Mouse (Mus musculus) intestine, embryonic 16.5 days (tissue): ENCODE measurements around the gene Chrdl2. TPM values are rescaled to one million over a fixed set of nuclear protein-coding genes. Genes with fewer than 3 reads are reported as not detected.

Experiments
- ATAC-seq: fragments of 200-750 bp; cut with Nextera tagmentation; 2 replicates; pipeline ENCODE4 v1.8.0; 2017; ENCODE audit warnings: moderate TSS enrichment, moderate library complexity
- H3K27ac ChIP-seq: fragments of 300-500 bp; sonication (generic); 2 replicates; pipeline ENCODE4 v1.5.1; 2014; ENCODE audit warnings: mild to moderate bottlenecking, low read length
- H3K27me3 ChIP-seq: fragments of 300-500 bp; sonication (generic); replicated peaks from 2 replicates; pipeline ENCODE4 v1.6.1; 2014; ENCODE audit warnings: low read length, control low read depth, mixed read lengths; ENCODE audit not compliant: control insufficient read depth, insufficient read depth
- H3K36me3 ChIP-seq: fragments of 300-500 bp; sonication (generic); 2 replicates; pipeline ENCODE4 v1.6.1; 2014; ENCODE audit warnings: low read length, control low read depth; ENCODE audit not compliant: control insufficient read depth, insufficient read depth
- H3K4me1 ChIP-seq: fragments of 300-500 bp; sonication (generic); 2 replicates; pipeline ENCODE4 v1.6.1; 2014; ENCODE audit warnings: low read length, control low read depth, mixed read lengths; ENCODE audit not compliant: control insufficient read depth, insufficient read depth
- H3K4me2 ChIP-seq: fragments of 300-500 bp; sonication (generic); 2 replicates; pipeline ENCODE4 v1.6.1; 2014; ENCODE audit warnings: low read depth, low read length, control low read depth
- H3K4me3 ChIP-seq: fragments of 300-500 bp; sonication (generic); 2 replicates; pipeline ENCODE4 v1.5.1; 2014; ENCODE audit warnings: mild to moderate bottlenecking, low read length
- H3K9ac ChIP-seq: fragments of 300-500 bp; sonication (generic); 2 replicates; pipeline ENCODE4 v1.6.1; 2014; ENCODE audit warnings: low read depth, low read length
- H3K9me3 ChIP-seq: fragments of 300-500 bp; sonication (generic); 2 replicates; pipeline ENCODE4 v1.6.1; 2016; ENCODE audit warnings: low read length, control low read depth; ENCODE audit not compliant: control insufficient read depth
- WGBS: fragments of 180-500 bp; shearing (Covaris S2); extraction: QIAGEN DNeasy Blood & Tissue Kit; methylation state at CpG from one replicate; pipeline ENCODE4 v1.1.7; 2014; 5-methylcytosine and 5-hydroxymethylcytosine counted together
- polyA plus RNA-seq: library from polyadenylated mRNA; unstranded; fragments of >200 nt; fragmentation: Nextera tagmentation; extraction: Ambion mirVana; gene quantifications from 2 replicates; pipeline ENCODE4 v1.2.1, GENCODE M21; 2015

Gene Chrdl2
- polyA plus RNA-seq, 1 experiment from 2014 or later, result 0.61 TPM

GRCm38 (mm10) chr7:99981311-99981710, 24.7 kb upstream of the Chrdl2 start:
- Histone ChIP-seq H3K4me1 (peaks cover 5% of the 10 kb centered on the region; the same call in 1 of the 2 replicates), H3K27me3 (no peaks in the 10 kb centered on the region), H3K9ac (no peak overlapping the region), H3K4me2 (no peak overlapping the region), H3K9me3 (no peaks in the 10 kb centered on the region), H3K36me3 (no peaks in the 10 kb centered on the region), H3K27ac (no peak overlapping the region), H3K4me3 (no peak overlapping the region)
- no peak for ATAC-seq
- WGBS, result 20% methylated on average over 2 of the region's 2 CpGs

DNA sequence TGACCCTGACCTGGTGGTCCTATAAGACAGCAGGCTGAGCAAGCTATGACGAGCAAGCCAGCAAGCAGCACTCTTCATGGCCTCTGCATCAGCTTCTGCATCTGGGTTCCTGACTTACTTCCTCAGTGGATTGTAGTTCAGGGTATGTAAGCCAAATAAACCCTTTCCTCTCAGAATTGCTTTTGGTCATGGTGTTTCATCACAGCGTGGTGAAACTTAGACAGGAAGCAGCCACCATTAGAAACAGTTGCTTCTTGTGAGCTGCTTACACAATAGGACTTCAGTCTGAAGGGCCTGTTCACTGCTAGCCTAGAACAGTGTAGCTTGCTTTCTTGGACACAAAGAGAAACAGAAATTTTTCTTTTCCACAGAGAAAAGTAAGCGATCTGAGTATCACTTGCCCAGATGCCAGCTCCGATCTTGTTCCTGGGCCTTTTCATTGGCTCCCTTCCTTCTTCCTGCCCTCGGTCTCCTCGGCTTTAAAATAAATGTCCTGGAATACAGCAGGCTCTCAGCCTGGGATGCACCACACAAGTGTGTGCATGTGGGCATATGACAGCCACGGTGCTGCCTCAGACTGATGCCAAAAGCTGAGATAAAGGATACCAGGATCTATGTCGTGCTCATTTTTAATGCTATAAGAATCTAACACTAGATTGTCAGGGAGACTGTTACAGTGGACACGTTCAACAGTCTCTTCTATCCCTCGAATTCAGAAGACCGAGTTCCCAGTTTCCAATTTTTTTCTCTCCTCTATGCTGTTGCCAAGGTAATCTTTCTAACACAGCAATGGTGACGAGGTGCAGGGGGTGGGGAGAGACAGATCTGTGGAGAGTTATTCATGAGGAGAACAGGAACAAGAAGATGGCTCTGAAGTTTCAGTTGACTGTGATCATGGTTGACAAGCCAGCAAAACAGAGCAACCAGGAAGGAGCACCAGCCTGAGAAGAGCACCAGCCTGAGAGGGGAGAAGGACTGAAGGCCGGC, 23.4 kb upstream of the Chrdl2 start:
- Histone ChIP-seq H3K4me3 (no peak overlapping the region), H3K4me2 (no peak overlapping the region), H3K9me3 (no peaks in the 10 kb centered on the region), H3K4me1 (peaks cover 5% of the 10 kb centered on the region; the same call in 1 of the 2 replicates), H3K36me3 (no peaks in the 10 kb centered on the region), H3K9ac (no peak overlapping the region), H3K27me3 (no peaks in the 10 kb centered on the region), H3K27ac (no peak overlapping the region)
- 86% methylated on average over 13 of the region's 13 CpGs for WGBS
- no peak for ATAC-seq

- Histone ChIP-seq H3K27me3 (no peaks in the 10 kb centered on the region), H3K9ac (no peak overlapping the region), H3K4me3 (no peak overlapping the region), H3K9me3 (no peaks in the 10 kb centered on the region), H3K27ac (no peak overlapping the region), H3K4me1 (no peaks in the 10 kb centered on the region), H3K4me2 (no peak overlapping the region), H3K36me3 (no peaks in the 10 kb centered on the region)
- ATAC-seq, result peak; percentile 48; the same call in 1 of the 2 replicates
- WGBS, result 2% methylated on average over 4 of the region's 4 CpGs
These were observed 17.2 kb upstream of the Chrdl2 start for GRCm38 (mm10) chr7:99988725-99989124.

GRCm38 (mm10) chr7:99989844-99990760, 15.9 kb upstream of the Chrdl2 start:
- no peaks in the 10 kb centered on the region for H3K27me3 ChIP-seq
- 66% methylated on average over 15 of the region's 15 CpGs for WGBS
- no peaks in the 10 kb centered on the region for H3K36me3 ChIP-seq
- H3K9me3 ChIP-seq, result no peaks in the 10 kb centered on the region
- H3K4me2 ChIP-seq, result no peak overlapping the region
- no peak for ATAC-seq
- H3K4me1 ChIP-seq, result no peaks in the 10 kb centered on the region
- H3K9ac ChIP-seq, result no peak overlapping the region
- H3K4me3 ChIP-seq, result no peak overlapping the region
- H3K27ac ChIP-seq, result no peak overlapping the region

DNA sequence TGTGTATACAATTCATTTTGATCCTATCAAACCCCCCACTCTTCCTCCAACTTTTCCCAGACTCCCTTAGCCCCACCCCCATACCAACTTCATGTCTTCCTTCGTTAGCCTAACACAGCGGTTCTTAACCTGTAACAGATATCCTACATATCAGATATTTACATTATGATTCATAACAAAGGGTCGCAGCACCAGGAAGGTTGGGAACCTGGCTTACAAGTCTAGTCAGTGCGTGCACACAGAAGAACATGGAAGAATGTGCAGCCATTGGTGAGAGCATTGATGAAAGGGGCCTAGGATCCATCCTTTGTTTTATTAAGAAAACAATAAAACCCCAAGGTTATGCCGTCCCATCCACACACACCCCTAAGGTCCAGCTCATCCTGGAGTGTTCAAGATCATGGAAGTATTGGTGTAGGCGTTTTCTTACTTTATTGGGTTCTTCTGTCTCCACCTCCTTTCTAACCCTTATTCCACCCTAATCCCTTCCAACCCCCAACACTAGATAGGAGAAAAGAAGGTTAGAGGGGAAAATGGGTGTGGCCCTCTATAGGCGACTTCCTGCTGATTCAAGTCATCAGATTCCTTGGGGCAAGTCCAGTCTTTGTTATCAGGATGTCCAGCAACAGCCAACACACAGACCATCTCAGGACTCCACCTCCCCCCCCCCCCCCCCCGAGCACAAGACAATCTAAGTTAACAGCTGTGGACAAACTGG, 14.8 kb upstream of the Chrdl2 start:
- no peak for ATAC-seq
- Histone ChIP-seq H3K9ac (no peak overlapping the region), H3K9me3 (no peaks in the 10 kb centered on the region), H3K4me2 (no peak overlapping the region), H3K4me1 (no peaks in the 10 kb centered on the region), H3K27me3 (no peaks in the 10 kb centered on the region), H3K4me3 (no peak overlapping the region), H3K27ac (no peak overlapping the region), H3K36me3 (no peaks in the 10 kb centered on the region)
- 81% methylated on average over 8 of the region's 8 CpGs for WGBS

DNA sequence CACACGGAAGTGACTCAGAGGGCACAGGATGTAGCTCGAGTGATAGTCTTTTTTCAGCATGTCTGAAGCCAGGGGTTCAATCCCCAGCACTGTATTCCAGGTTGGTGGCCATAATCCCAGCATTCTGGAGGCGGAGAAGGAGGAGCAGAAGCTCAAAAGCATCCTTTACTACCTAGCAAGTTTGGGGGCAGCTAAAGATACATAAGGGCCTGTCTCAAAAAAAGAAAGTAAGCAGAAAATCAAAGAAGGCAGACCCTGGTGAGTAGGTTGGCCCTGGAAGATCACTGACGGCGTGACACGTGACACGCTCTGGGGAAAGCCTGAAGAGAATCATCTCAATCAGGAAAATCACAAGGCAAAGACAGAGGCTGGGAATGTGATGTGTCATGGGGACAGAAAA, 12.8 kb upstream of the Chrdl2 start:
- WGBS, result 85% methylated on average over 7 of the region's 7 CpGs
- no peak overlapping the region for H3K27ac ChIP-seq
- no peak overlapping the region for H3K4me2 ChIP-seq
- no peaks in the 10 kb centered on the region for H3K9me3 ChIP-seq
- no peak overlapping the region for H3K4me3 ChIP-seq
- no peaks in the 10 kb centered on the region for H3K4me1 ChIP-seq
- H3K27me3 ChIP-seq, result no peaks in the 10 kb centered on the region
- no peak for ATAC-seq
- no peak overlapping the region for H3K9ac ChIP-seq
- H3K36me3 ChIP-seq, result no peaks in the 10 kb centered on the region

GRCm38 (mm10) chr7:99995186-99995585, 10.8 kb upstream of the Chrdl2 start:
- no peak for ATAC-seq
- Histone ChIP-seq H3K36me3 (no peaks in the 10 kb centered on the region), H3K27ac (no peak overlapping the region), H3K4me3 (no peak overlapping the region), H3K9ac (no peak overlapping the region), H3K4me2 (no peak overlapping the region), H3K27me3 (no peaks in the 10 kb centered on the region), H3K9me3 (no peaks in the 10 kb centered on the region), H3K4me1 (no peaks in the 10 kb centered on the region)
- WGBS, result 65% methylated on average over 7 of the region's 7 CpGs

DNA sequence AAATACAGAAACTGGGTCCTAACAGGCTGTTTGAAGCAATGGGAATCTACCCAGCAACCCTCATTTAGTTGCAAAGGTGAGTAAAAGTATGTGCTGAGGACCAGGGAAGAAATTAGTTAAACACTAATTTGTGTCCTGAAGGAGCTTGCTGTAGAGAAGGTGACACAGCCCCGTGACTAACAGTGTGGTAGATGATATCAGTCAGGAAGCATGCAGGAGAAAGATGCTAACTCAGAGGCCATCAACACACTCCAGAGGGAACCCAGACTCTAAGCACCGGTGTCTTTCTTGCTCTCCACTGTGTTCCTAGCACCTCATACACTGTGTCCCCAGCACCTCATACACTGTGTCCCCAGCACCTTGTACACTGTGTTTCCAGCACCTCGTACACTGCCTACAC, 7.3 kb upstream of the Chrdl2 start:
- no peak overlapping the region for H3K9ac ChIP-seq
- no peak for ATAC-seq
- 73% methylated on average over 3 of the region's 3 CpGs for WGBS
- no peak overlapping the region for H3K4me2 ChIP-seq
- no peaks in the 10 kb centered on the region for H3K27me3 ChIP-seq
- H3K4me1 ChIP-seq, result no peaks in the 10 kb centered on the region
- H3K9me3 ChIP-seq, result no peaks in the 10 kb centered on the region
- no peak overlapping the region for H3K27ac ChIP-seq
- H3K36me3 ChIP-seq, result no peaks in the 10 kb centered on the region
- no peak overlapping the region for H3K4me3 ChIP-seq

DNA sequence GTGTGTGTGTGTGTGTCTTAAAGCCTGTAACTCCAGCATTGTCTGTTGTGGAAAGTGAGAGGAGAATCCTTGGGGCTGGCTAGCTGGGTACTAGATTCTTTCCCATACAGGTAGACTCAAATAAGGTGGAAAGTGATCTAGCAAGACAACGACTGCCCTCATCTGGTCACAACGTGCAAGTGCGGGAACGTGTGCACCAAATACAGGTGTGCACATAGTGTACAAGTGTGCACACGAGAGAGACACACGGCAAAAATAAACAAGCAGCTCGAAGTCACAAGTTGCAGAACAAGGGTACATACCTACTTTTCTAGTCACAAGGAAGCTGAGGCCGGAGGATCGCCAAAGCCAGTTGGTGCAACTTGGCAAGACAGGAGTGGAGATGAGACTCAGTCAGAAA, 2.2 kb upstream of the Chrdl2 start:
- 55% methylated on average over 9 of the region's 9 CpGs for WGBS
- no peak for ATAC-seq
- H3K9ac ChIP-seq, result no peak overlapping the region
- H3K4me2 ChIP-seq, result no peak overlapping the region
- H3K27me3 ChIP-seq, result peaks cover 32% of the 10 kb centered on the region
- H3K4me1 ChIP-seq, result 0 out of 2 replicates have a peak, but pooled peaks cover 3% of the 10 kb centered on the region
- no peaks in the 10 kb centered on the region for H3K36me3 ChIP-seq
- no peak overlapping the region for H3K27ac ChIP-seq
- H3K4me3 ChIP-seq, result no peak overlapping the region
- H3K9me3 ChIP-seq, result no peaks in the 10 kb centered on the region
